ENCODE assay signal across 8 mouse cellular contexts in genomic region chr1:156752020-156752724, GRCm38 (mm10). TPM values are rescaled to one million over a fixed set of nuclear protein-coding genes. Genes with fewer than 3 reads are reported as not detected.
DNase-seq lines count a peak whose midpoint lies in the region; ATAC-seq and TF ChIP-seq lines count a peak whose summit lies in the region.

No protein-coding gene starts in this region.

- no peaks in the 10 kb centered on the region for H3K9me3 ChIP-seq in embryonic facial prominence, embryonic 13.5 days
- H3K9me3 ChIP-seq in heart, embryonic 11.5 days (replicated peaks; ENCODE audit: control insufficient read depth, low read length), result no peaks in the 10 kb centered on the region
- no peaks in the 10 kb centered on the region for H3K9me3 ChIP-seq in kidney, embryonic 14.5 days (ENCODE audit: control insufficient read depth, low read length)
- H3K9me3 ChIP-seq in liver, embryonic 11.5 days (ENCODE audit: control insufficient read depth, low read length), result no peaks in the 10 kb centered on the region

- H3K36me3 ChIP-seq in embryonic facial prominence, embryonic 13.5 days, result no peaks in the 10 kb centered on the region
- no peaks in the 10 kb centered on the region for H3K36me3 ChIP-seq in heart, embryonic 11.5 days (ENCODE audit: control insufficient read depth, insufficient read depth, low read length)
- no peaks in the 10 kb centered on the region for H3K36me3 ChIP-seq in kidney, embryonic 14.5 days (ENCODE audit: control insufficient read depth, insufficient read depth, low read length)
- no peaks in the 10 kb centered on the region for H3K36me3 ChIP-seq in liver, embryonic 11.5 days (ENCODE audit: control insufficient read depth, insufficient read depth, low read length)
- no peaks in the 10 kb centered on the region for H3K36me3 ChIP-seq in myocyte (ENCODE audit: control insufficient read depth, insufficient read depth)

- H3K9ac ChIP-seq in embryonic facial prominence, embryonic 13.5 days, result peak overlapping the region; percentile 54
- H3K9ac ChIP-seq in heart, embryonic 11.5 days (ENCODE audit: low read depth, low read length), result peak overlapping the region; percentile 58
- peak overlapping the region; percentile 32 for H3K9ac ChIP-seq in kidney, embryonic 14.5 days (ENCODE audit: low read depth, low read length)
- peak overlapping the region; percentile 60 for H3K9ac ChIP-seq in liver, embryonic 11.5 days (ENCODE audit: low read depth, low read length)

- ATAC-seq in embryonic facial prominence, embryonic 13.5 days (ENCODE audit: insufficient number of reproducible peaks, insufficient read depth, low FRiP score, low TSS enrichment, low read depth), result no peak
- ATAC-seq in heart, embryonic 11.5 days (replicated peaks; ENCODE audit: insufficient number of reproducible peaks, low FRiP score, low TSS enrichment), result 0 out of 2 replicates have a peak, but pooled peaks have one; percentile 29
- ATAC-seq in kidney, embryonic 14.5 days (ENCODE audit: low FRiP score, low TSS enrichment), result peak; percentile 61; the same call in 1 of the 2 replicates
- peak; percentile 58 for ATAC-seq in liver, embryonic 11.5 days (replicated peaks; ENCODE audit: low FRiP score)

- WGBS in embryonic facial prominence, embryonic 13.5 days, result 5% methylated on average over 21 of the region's 21 CpGs
- 16% methylated on average over 21 of the region's 21 CpGs for WGBS in heart, embryonic 11.5 days (ENCODE audit: insufficient replicate concordance)
- 9% methylated on average over 21 of the region's 21 CpGs for WGBS in kidney, embryonic 14.5 days
- WGBS in liver, embryonic 11.5 days, result 19% methylated on average over 21 of the region's 21 CpGs

- peak overlapping the region; percentile 26 for H3K4me3 ChIP-seq in embryonic facial prominence, embryonic 13.5 days
- peak overlapping the region; percentile 12; the same call in 1 of the 2 replicates for H3K4me3 ChIP-seq in heart, embryonic 11.5 days (ENCODE audit: low read depth, low read length)
- peak overlapping the region; percentile 11; the same call in 1 of the 2 replicates for H3K4me3 ChIP-seq in kidney, embryonic 14.5 days (ENCODE audit: low read length)
- peak overlapping the region; percentile 22; the same call in 1 of the 2 replicates for H3K4me3 ChIP-seq in liver, embryonic 11.5 days (ENCODE audit: low read depth, low read length)
- H3K4me3 ChIP-seq in myocyte, result no peak overlapping the region

- H3K79me2 ChIP-seq in myocyte (ENCODE audit: control insufficient read depth, insufficient read depth), result no peaks in the 10 kb centered on the region

- no peak for TF ChIP-seq POLR2A in myocyte (IDR thresholded peaks at IDR 0.05; ENCODE audit: insufficient read length, low read depth)

- peak; percentile 78 for DNase-seq in B cell, adult 2 months
- peak; percentile 82 to 85 for DNase-seq in adrenal gland, postnatal 36 days
- DNase-seq in liver, embryonic 11.5 days (ENCODE audit: low spot score), result peak; percentile 74
- peak; percentile 80 to 92 for DNase-seq in spleen, postnatal 4 days (ENCODE audit: low spot score in 2 of 2)

- H3K4me2 ChIP-seq in embryonic facial prominence, embryonic 13.5 days, result peak overlapping the region; percentile 52
- peak overlapping the region; percentile 58 for H3K4me2 ChIP-seq in heart, embryonic 11.5 days
- peak overlapping the region; percentile 42 for H3K4me2 ChIP-seq in kidney, embryonic 14.5 days (replicated peaks; ENCODE audit: low read depth, low read length)
- peak overlapping the region; percentile 67 for H3K4me2 ChIP-seq in liver, embryonic 11.5 days
- peak overlapping the region; percentile 57 for H3K4me2 ChIP-seq in myocyte (ENCODE audit: low read depth)

- no peak overlapping the region for H3ac ChIP-seq in myocyte (ENCODE audit: control insufficient read depth, insufficient read length)

- peaks cover 56% of the 10 kb centered on the region for H3K4me1 ChIP-seq in embryonic facial prominence, embryonic 13.5 days
- peaks cover 8% of the 10 kb centered on the region for H3K4me1 ChIP-seq in heart, embryonic 11.5 days (ENCODE audit: control insufficient read depth, insufficient read depth, low read length)
- peaks cover 10% of the 10 kb centered on the region for H3K4me1 ChIP-seq in kidney, embryonic 14.5 days (ENCODE audit: control insufficient read depth, insufficient read depth, low read length)
- peaks cover 36% of the 10 kb centered on the region for H3K4me1 ChIP-seq in liver, embryonic 11.5 days (replicated peaks; ENCODE audit: control insufficient read depth, insufficient read depth, low read length)

- peak overlapping the region; percentile 74 for H3K27ac ChIP-seq in embryonic facial prominence, embryonic 13.5 days
- no peak overlapping the region for H3K27ac ChIP-seq in heart, embryonic 11.5 days (ENCODE audit: low read depth, low read length)
- no peak overlapping the region for H3K27ac ChIP-seq in kidney, embryonic 14.5 days (ENCODE audit: low read depth, low read length)
- no peak overlapping the region for H3K27ac ChIP-seq in liver, embryonic 11.5 days (ENCODE audit: low read depth, low read length)

- no peaks in the 10 kb centered on the region for H3K27me3 ChIP-seq in embryonic facial prominence, embryonic 13.5 days
- H3K27me3 ChIP-seq in heart, embryonic 11.5 days (ENCODE audit: control insufficient read depth, insufficient read depth, low read length), result no peaks in the 10 kb centered on the region
- no peaks in the 10 kb centered on the region for H3K27me3 ChIP-seq in kidney, embryonic 14.5 days (ENCODE audit: control insufficient read depth, insufficient read depth, low read length)
- H3K27me3 ChIP-seq in liver, embryonic 11.5 days (replicated peaks; ENCODE audit: control insufficient read depth, insufficient read depth, low read length), result no peaks in the 10 kb centered on the region
- no peaks in the 10 kb centered on the region for H3K27me3 ChIP-seq in myocyte (ENCODE audit: control insufficient read depth, insufficient read depth, insufficient read length)

TF ChIP-seq in myocyte, 11 proteins besides CTCF, POLR2A, EP300 and RAD21:
- no peak for TF ChIP-seq E2F4 (IDR thresholded peaks at IDR 0.05; ENCODE audit: insufficient read depth)
- no peak for TF ChIP-seq TCF12 (IDR thresholded peaks at IDR 0.05; ENCODE audit: insufficient read depth, poor library complexity, severe bottlenecking)
- TF ChIP-seq MYOG (IDR thresholded peaks at IDR 0.05; ENCODE audit: control insufficient read depth in 1 of 3, insufficient read depth in 1 of 3, insufficient read length in 2 of 3, low read depth in 2 of 3), result no peak
- TF ChIP-seq USF1 (IDR thresholded peaks at IDR 0.05; ENCODE audit: low read depth), result no peak
- no peak for TF ChIP-seq MYOD1 (IDR thresholded peaks at IDR 0.05; ENCODE audit: control insufficient read depth in 1 of 3, insufficient read length in 2 of 3, low read depth in 2 of 3)
- no peak for TF ChIP-seq CEBPB (IDR thresholded peaks at IDR 0.05; ENCODE audit: insufficient read depth, poor library complexity, severe bottlenecking)
- no peak for TF ChIP-seq POLR2AphosphoS2 (IDR thresholded peaks at IDR 0.05; ENCODE audit: insufficient read length, low read depth)
- no peak for TF ChIP-seq TCF3 (IDR thresholded peaks at IDR 0.05; ENCODE audit: insufficient read length, low read depth)
- no peak for TF ChIP-seq SRF (IDR thresholded peaks at IDR 0.05; ENCODE audit: control insufficient read depth, insufficient read length, low read depth)

RNA-seq across cellular contexts. Expression of gene Fam20b, which starts 33.3 kb away (rescaled TPM):
- 10 to 100 TPM; 47.9 to 58.3 TPM for total RNA-seq in adrenal gland, postnatal 36 days (2021)
- polyA plus RNA-seq in embryonic facial prominence, embryonic 13.5 days (2015; fragmentation: Nextera tagmentation; extraction: Ambion mirVana), result 23.5 and 24.1 TPM in 2 replicates
- polyA plus RNA-seq in heart, embryonic 11.5 days (2014; fragmentation: Nextera tagmentation; extraction: Ambion mirVana), result 22.4 and 27.5 TPM in 2 replicates
- polyA plus RNA-seq in kidney, embryonic 14.5 days (2014; fragmentation: Nextera tagmentation; extraction: Ambion mirVana), result 24.3 and 37.3 TPM in 2 replicates
- 22.1 and 22.2 TPM in 2 replicates for polyA plus RNA-seq in liver, embryonic 11.5 days (2014; fragmentation: Nextera tagmentation; extraction: Ambion mirVana)
- polyA plus RNA-seq in myocyte (2012; fragmentation: generic; extraction: Trizol), result 22.9 TPM
